Mouse (Mus musculus): Measurements from ENCODE around the gene Pfkfb3.

- TF ChIP-seq POLR2A (IDR thresholded peaks at IDR 0.05; ENCODE audit: borderline replicate concordance, extremely low read depth, insufficient read depth, insufficient read length, poor library complexity, severe bottlenecking) (no peak), CTCF (IDR thresholded peaks at IDR 0.05; ENCODE audit: borderline replicate concordance, extremely low read depth, insufficient read depth, insufficient read length) (no peak)
Measured at GRCm38 (mm10) chr2:11483226-11483625, 70.7 kb downstream of the Pfkfb3 start.

Measured in brain, embryonic 14.5 days (tissue).